Mouse (Mus musculus) retina, postnatal 7 days (tissue): ENCODE measurements around the gene Tk1.
"Not testable (repeated sequence)": the region's sequence is repeated elsewhere in the genome, so short reads cannot be mapped to it uniquely, and the experiment has no call there.

Experiments
- DNase-seq: peaks from one replicate; pipeline ENCODE4 v3.0.0-alpha.2; 2012; ENCODE audit warnings: low read depth, low spot score

Gene Tk1

DNA sequence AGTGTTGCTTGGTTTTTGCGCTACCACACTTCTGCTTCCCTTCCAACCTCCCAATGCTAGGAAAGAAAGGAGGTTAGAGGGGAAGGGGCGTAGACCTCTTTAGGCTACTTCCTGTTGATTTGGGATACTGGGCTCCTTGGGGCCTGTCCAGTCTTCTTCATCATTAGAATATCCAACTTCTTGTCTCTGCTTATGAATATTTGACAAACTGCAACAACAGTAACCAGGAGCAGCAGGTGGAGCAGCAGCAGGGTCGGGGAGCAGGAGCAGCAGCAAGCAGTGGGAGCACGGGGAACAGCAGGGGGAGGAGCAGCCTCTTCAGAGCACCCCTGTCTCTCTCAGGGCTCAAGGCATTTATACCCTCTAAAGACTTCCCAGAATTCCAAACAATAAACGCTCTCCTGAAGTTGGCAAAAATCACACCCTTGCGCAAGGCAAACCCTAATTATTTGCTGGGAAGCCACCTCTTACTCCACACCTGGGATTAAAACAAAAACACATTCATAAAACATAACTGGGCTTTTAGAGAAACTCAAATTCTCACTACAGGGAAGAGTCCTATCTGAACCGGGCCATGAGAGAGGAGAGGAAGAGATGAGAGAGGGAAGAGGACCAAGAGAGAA is 21.8 kb upstream of the Tk1 start:
- no peak for DNase-seq

DNA sequence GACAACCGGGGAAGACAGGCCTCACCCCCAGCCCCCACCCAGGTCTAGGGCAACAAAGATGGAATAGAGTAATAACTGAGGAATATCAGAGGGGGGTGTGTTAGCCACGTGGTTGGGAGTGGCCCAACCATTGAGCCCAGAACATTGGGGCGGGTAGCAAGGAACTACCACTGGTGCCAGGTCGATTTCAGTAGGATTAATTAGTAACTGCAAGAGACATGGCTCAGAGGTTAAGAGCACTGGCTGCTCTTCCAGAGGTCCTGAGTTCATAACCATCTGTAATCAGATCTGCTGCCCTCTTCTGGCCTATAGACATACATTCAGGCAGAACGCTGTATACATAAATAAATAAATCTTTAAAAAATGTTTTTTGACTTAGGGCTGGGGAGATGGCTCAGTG is 20.7 kb upstream of the Tk1 start:
- DNase-seq = no peak

DNA sequence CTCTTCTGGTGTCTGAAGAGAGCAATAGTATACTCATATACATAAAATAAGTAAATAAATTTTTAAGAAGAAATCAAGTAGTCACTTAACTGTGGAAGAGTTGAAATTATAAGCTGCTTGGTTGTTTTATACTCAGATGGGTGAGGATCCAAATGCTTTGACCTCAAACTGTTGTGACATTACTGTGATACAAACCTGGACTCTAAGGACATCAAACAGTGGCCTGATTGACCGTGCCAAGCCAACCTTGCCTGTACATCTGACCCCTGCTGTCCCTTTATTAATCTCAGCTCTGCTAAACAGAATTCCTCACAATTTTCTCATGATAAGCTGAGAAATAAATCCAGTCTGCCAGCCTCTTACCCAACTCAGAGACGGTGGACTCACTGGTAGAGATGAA is 19.8 kb upstream of the Tk1 start:
- DNase-seq = no peak

DNA sequence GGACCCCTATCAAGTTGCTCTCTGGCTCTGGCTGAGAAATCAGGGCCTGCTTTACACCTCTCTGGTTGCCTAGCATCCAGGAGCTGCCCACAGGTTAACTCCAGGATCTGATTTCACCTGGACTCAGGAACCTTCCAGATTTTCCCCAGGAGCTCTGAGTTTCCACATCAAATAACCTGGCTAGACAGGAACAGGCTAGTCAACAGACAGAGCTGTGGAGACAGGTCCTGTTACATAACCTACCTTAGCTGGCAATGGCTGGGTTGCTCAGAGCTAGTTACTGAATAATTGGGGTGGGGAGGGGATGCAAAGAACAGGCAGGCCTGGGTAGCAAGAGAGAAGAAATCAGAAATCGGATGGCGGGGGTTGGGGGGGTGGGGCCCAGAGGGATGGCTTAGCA is 19.1 kb upstream of the Tk1 start:
- DNase-seq = no peak

DNA sequence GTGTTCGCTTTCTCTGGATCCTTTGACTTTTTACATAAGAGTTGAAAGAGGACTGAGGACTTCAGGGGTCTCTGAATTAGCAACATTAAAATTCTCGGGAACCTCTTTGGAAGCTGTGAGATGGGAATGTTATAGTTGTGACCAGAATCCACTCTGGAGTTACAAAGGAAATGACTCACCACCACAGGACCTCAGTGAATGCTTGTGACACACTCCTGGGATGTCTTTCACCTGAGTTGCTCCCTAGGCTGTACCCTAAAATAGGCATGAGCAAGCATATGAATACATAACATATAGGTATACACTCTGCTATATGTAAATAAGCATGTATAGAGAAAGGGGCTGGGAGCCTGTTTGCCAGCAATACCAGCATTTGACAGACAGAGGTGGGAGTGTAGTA is 17.5 kb upstream of the Tk1 start:
- no peak for DNase-seq

DNA sequence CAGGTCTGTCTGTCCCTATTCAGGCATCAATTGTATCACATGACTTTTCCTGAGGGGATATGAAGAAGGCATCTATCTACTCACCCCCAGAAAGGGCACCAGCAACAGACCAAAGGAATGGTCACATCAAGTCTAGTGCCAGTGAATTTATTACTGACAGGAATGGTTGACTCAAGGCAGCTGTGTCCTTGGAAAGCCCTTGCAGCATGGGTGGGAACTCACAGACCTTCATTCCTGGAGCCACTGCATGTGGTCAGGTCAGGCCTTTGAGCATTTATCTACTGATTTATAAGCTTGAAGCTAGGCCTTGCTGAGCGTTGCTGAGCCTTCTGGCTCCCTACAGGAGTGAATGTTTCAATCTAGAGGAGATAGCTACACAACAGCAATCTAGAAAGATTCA is 15.0 kb upstream of the Tk1 start:
- no peak for DNase-seq

DNA sequence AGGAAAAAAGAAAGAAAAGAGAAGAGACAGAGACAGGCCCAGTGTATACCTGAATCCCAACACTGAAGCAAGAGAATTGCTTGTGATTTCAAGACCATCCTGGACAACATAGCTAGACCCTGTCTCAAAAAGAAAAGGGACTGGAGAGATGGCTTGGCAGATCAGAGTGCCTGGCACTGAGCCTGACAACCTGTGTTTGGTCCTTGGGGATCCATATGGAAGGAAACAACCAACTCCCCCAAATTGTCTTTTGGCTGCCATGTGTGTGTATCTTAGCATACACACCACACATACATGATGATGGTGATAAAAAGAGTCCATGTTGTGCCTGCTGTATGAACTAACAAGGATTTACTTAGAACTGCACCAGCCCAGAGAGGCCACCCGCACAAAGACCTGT is 13.1 kb upstream of the Tk1 start:
- no peak for DNase-seq

DNA sequence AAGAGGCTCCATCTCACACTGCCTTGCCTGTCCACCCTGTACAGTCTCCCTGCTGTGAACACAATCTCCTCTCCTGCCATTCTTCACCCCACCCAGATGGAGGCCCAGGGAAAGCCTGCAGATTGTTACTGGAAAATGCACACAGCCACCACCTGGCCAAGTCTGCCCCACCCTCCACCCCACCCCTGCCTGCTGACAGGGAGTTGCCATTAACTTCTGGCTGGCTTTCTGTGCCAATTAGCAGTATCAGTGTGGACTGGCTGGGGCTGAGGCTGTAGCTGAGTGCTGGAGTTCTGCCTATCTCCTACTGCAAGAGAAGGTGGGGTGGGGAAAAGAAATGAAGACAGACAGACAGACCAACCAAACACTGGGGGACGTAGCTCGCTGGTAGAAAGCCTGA is 12.7 kb upstream of the Tk1 start:
- no peak for DNase-seq

DNA sequence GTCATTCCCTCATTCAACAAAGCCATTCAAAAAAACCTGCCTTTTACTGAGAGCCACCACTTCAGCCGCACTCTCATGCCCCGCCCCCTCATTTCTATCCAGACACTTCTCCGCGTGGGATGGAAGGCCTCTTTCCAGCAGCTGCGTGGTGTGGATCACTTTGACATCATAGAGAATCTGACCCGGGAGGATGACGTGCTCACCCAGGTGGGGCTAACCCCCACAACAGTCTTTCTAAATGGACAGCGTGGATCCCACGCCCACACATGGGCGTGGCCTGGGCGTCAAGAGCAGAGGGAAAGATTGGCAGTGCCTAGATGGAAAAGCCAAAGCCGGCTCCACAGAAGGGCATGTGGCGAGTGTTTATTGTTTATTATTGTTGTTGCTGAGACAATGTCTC is 10.4 kb upstream of the Tk1 start:
- no peak for DNase-seq

DNA sequence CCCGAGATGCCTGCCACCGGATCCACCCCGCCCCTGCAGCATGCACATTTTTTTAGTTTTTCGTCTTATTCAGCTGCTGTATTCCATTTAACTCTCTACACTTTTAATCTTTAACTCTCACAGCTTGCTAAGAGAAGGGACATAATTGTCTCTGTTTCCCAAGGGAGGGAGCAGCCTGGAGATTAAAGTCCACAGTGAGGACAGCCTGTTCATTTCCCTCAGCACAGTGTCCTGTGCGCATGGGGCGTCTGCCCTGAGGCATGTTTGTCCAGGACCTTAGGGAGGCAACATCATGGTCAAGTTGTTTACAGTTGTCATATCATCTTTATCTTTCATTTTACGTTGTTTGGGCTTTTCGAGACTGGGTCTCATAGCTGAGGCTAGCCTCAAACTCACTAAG is 8.2 kb upstream of the Tk1 start:
- no peak for DNase-seq

DNA sequence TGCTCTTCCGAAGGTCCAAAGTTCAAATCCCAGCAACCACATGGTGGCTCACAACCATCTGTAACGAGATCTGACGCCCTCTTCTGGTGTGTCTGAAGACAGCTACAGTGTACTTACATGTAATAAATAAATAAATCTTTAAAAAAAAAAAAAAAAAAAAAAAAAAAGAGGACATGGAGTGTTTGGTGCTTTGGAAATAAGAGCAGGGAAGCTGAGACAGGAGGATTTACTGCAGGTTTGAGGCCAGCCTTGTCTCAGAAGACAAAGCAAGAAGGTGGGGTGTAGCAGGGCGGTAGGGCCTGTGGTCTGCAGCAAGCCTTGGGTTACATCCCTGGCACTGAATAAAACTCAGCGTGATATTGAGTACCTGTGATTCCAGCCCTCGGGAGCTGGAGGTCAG is 7.6 kb upstream of the Tk1 start:
- DNase-seq = not testable (repeated sequence)

DNA sequence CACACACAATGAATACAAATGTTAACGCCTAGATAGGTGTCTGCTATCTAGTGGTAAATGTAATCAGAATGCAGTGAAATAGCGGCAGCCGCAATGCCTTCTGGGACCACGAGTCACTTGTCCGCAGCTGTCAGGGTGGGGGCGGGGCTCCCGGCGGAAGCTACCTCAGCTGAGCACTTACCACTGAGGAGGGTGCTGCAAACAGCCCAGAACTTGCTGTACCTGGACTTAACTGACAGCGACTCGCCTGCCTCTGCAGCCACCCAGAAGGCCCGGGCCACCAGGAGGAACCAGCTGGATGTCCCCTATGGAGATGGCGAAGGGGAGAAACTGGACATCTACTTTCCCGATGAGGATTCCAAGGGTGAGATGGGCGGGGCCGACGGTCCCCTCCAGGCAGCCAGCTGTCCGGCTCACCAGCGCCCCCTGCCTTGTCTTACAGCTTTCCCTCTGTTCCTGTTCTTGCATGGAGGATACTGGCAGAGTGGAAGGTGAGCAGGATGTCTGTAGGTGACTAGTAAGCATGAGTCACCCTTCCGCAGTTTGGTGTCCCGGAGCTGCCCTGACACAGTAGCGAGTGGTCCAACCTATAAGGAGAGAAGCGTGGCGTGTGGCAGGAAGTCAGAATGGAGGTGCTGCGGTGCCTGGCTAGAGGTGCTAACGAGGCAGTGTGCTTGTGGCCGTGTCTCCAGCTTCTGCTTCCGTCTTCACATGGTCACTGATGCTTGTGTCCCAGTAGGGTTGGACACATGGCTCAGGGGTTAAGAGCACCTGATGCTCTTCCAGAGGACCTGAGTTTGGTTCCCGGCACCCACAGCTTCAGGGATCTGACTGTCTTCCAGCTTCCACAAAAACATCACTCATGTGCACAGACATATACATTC is 6.4 kb upstream of the Tk1 start:
- DNase-seq = peak; percentile 54

DNA sequence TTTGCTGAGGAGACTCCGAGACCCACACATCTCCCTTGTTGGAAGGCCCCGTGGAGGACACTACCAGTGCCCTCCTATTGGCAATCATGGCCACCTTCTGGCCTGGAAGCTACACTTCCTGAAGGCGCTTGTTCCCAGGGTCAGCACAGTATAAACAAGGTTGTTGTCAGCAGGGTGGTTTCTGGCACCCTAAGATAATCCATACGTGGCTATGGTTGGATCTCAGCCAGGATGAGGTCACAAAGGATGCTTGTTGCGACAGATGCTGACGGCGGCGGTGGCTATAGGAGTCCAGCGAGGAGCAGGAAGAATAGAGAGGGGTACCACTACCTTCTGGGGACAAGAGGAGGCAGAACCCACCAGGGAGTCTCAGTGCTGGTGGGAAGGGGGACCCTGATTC is 4.5 kb upstream of the Tk1 start:
- no peak for DNase-seq

DNA sequence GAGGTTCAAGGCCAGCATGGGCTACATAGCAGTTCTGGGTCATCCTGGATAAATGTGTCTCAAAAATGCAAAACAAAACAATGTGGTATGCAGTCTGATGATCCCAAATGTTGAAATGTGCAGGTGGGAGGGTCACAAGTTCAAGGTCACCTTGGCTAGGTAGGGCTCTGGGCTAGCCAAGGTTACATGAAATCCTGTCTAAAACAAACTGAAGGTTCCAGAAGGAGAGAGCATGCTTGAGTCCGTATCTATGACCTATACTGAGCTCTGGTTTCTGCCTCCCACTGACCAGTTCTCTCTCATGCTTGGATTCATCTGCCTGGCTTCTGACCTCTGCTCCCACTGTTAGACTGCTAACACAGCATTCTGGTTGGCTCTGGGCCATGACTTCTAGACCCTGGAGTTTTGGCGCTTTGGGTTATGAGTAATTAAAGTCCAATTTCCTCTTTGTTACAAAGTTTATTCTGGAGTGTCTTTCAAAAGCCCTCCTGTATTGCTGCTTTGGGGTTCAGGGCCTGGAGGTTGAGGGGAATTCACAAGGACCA is 3.9 kb upstream of the Tk1 start:
- DNase-seq = no peak

DNA sequence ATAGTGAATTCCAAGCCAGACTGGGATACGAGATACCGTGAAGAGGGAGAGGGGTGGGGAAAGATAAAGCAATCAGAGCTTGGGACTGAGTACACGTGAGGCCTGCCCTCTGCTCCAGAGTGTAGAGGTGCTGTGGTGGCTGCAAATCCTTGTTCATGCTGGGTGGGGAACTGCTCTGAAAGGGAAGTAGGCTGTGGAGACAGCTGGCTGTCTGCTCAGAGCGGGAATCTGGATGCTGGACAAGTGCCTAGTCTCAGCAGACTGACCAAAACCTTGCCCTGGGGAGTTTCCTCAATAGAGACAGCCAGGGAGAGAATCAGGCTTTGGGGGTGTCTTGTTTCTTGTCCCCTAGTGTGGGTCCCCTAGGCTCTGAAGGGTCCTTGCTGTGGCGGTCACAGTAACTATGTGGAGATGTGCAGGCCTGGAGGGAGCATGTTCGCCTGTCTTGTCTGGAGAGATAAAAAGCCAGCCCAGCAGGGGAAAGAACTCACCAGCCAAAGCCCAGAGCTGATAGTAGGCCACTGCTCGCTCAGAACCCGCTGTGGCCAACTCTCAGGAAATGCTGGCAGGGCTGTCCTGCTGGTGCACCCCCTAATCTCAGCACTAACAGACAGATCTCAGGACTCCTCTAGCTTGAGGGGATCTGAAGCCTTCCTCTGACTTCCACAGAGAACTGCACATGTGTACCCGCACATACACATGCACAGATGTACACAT is 3.2 kb upstream of the Tk1 start:
- no peak for DNase-seq

DNA sequence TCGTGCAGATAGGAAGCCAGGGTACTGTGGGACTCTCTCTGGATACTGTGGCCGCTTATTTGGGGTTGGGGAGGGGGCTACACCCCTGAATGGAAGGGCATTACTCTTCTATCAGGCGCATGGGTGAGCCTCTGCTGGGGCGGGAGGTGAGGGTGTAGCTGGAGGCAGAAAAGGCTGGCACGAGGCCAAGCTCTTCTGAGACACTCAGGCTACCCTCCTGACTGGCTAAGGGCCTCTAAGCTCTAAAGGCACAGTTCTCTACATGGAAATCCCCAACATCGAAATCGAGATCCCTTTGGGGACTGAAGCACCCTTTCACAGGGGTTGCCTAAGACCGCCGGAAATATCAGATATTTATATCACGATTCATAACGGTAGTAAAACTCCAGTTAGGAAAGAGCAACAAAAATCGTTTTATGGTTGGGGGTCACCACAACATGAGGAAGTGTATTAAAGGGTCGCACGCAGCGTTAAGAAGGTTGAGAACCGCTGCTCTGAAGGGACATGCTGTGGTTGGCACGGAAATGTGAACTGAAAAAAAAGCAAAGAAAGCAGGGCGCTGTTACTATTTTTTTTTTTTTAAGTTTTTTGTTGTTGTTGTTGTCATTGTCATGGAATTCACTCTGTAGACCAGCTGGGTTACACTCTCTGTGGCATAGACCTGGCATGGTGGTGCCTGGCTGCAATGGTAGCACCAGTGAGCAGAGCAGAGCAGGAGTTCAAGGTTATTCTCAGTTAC is 2.4 kb upstream of the Tk1 start:
- DNase-seq = no peak

DNA sequence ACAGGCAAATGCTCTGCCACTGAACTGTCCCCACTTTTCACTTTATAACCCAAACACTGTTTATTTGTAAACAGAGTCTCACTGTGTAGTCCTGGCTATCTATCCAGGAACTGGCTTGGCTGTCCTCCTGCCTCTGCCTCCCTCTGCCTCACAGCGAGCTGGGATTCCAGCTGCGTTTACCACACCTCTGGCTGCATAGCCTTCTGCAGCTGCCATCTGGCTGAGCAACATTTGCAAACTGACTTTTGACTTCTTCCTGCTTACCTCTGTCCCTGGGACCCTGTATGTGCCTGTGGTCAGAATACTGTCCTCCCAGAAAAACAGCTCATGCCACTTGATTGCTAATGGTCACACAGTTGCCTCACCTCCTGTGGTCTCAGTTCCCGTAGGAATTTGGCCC is 1.5 kb upstream of the Tk1 start:
- DNase-seq = no peak

DNA sequence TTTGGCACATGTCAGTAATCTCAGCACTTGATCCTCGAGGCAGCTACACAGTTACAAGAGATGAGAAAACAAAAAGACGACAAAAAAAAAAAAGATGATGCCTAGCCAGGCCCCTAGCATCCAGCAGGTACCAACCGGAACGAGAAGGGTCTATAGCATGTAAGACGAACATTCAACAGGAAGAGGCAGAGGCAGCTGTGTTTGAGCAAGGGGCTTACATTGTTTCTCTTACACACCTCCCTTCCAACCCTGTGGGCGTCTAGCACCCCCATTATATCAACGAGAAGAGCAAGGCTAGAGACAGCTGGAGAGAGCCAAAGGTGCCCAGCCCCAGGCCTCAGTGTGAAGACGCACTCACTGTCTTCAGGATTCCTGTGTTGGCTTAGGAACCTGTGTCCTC is 1.0 kb upstream of the Tk1 start:
- DNase-seq = no peak

DNA sequence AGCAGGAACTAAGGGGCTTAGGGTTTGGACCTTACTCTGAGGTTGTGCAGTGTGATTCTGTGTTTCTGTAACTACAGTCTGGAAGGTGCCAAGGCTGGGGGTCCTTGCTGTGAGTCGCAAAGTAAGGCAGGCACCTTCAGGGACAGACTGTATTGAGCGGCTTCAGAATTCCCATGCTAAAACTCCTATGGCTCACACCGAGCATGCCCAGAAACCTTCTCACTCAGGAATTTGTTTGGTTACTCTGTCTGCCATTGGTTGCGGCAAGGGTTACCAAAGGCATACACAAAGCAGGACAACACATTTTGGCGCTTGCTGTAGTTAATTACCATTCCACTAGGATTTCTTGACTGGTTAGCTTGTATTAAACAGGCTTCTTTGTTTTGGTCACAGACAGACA is 272 bp upstream of the Tk1 start:
- no peak for DNase-seq

DNA sequence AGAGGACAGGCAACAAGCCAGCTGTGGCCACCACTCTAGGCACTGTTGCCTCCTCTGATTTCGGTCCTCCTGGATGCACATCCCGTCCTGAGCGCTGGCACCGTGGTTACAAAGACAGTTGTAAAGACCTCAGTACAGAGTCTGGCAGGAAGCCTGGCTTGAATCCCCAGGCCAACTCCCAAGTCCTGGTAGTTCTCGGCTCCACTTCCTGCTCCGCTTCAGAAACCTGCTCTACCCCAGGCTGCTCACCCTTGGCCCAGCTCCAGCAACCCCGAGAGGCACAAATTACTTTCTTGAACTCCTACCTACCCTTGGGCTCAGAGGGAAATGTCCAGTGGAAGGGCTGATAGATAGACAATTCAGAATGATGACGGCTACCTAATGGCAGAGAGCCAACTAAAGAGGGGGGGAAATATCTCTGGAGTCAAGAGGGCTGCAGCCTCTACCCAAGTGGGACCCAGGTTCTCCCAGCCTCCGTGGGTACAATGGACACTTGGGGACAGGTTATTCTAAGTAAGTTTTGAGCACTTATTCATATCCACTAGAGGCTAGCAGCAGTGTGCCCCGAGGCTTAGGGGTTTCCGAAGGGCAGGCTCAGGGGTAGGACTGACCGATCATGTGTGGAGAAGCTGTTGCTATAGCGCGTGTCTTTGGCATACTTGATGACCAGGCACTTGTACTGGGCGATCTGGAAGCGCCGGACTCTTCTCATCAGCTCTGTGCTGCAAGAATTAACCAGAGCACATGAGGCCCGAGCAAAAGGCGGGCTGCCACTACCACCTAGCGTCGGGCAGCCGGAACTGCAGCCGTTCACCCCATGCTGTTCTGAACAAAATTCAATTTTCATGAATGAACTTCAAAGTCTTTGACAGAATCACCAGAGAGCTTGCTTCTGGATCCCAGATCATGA is 1.6 kb downstream of the Tk1 start:
- peak; percentile 62 for DNase-seq

DNA sequence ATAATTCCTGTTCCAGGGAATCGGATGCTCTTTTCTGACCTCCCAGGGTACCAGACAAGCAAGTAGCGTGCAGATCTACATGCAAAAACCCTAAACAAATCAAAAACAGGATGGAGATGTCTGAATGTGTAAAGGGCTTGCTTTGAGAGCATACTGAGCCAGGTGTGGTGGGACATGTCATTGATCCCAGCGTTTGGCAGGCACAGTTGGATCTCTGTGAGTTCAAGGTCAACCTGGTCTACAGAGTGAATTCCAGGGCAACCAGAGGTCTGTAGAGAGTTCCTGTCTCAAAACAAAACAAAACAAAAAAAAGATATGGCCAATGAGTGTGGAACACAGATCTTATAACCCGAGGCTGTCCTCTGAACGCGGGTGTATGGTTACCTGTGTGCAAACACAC is 2.5 kb downstream of the Tk1 start:
- DNase-seq = no peak
